Mouse (Mus musculus) small intestine, adult 2 months (tissue): ENCODE measurements around the gene Myadm. TPM values are rescaled to one million over a fixed set of nuclear protein-coding genes. Genes with fewer than 3 reads are reported as not detected.
A peak's percentile ranks its signal among the peaks of the same experiment; 100 is the strongest.

Experiments
- H3K27ac ChIP-seq: fragments of 200-500 bp; 2 replicates; pipeline ENCODE4 v1.5.1; 2012; ENCODE audit warnings: low read depth, low read length, control low read depth, inconsistent platforms; ENCODE audit not compliant: insufficient read depth
- H3K27me3 ChIP-seq: fragments of 200-500 bp; 2 replicates; pipeline ENCODE4 v1.6.1; 2012; ENCODE audit warnings: mild to moderate bottlenecking, moderate library complexity, low read length, inconsistent platforms; ENCODE audit not compliant: control insufficient read depth, insufficient read depth
- H3K36me3 ChIP-seq: fragments of 200-500 bp; 2 replicates; pipeline ENCODE4 v1.6.1; 2012; ENCODE audit warnings: mild to moderate bottlenecking, low read length, control low read depth, inconsistent platforms; ENCODE audit not compliant: control insufficient read depth, insufficient read depth
- H3K4me1 ChIP-seq: fragments of 200-500 bp; 2 replicates; pipeline ENCODE4 v1.6.1; 2012; ENCODE audit warnings: low read length, inconsistent platforms, mixed read lengths; ENCODE audit not compliant: control insufficient read depth, insufficient read depth, insufficient read length
- H3K4me3 ChIP-seq: fragments of 200-500 bp; 2 replicates; pipeline ENCODE4 v1.5.1; 2012; ENCODE audit warnings: low read depth, mild to moderate bottlenecking, control low read depth, inconsistent platforms, low read length, moderate library complexity
- CTCF ChIP-seq: fragments of 200-500 bp; IDR thresholded peaks from 2 replicates; pipeline ENCODE4 v1.5.1; 2012; ENCODE audit warnings: low read depth, mild to moderate bottlenecking, control low read depth, inconsistent platforms, low read length, moderate library complexity, mixed read lengths; ENCODE audit not compliant: insufficient replicate concordance, insufficient read length; ENCODE audit errors: extremely low read depth
- POLR2A ChIP-seq: fragments of 200-500 bp; IDR thresholded peaks from 2 replicates; pipeline ENCODE4 v1.6.1; 2012; ENCODE audit warnings: low read depth, mild to moderate bottlenecking, control low read depth, inconsistent platforms, low read length, moderate library complexity
- WGBS: fragments of 180-500 bp; shearing (Covaris S2); methylation state at CpG from one replicate; pipeline ENCODE4 v1.1.7; 2018; 5-methylcytosine and 5-hydroxymethylcytosine counted together
- polyA plus RNA-seq: library from polyadenylated mRNA; depleted of rRNA; stranded (reverse); fragments of >200 nt; gene quantifications from 2 replicates; pipeline ENCODE4 v1.2.3, GENCODE M21; 2012

Gene Myadm
- polyA plus RNA-seq, 1 experiment: 132 TPM

DNA sequence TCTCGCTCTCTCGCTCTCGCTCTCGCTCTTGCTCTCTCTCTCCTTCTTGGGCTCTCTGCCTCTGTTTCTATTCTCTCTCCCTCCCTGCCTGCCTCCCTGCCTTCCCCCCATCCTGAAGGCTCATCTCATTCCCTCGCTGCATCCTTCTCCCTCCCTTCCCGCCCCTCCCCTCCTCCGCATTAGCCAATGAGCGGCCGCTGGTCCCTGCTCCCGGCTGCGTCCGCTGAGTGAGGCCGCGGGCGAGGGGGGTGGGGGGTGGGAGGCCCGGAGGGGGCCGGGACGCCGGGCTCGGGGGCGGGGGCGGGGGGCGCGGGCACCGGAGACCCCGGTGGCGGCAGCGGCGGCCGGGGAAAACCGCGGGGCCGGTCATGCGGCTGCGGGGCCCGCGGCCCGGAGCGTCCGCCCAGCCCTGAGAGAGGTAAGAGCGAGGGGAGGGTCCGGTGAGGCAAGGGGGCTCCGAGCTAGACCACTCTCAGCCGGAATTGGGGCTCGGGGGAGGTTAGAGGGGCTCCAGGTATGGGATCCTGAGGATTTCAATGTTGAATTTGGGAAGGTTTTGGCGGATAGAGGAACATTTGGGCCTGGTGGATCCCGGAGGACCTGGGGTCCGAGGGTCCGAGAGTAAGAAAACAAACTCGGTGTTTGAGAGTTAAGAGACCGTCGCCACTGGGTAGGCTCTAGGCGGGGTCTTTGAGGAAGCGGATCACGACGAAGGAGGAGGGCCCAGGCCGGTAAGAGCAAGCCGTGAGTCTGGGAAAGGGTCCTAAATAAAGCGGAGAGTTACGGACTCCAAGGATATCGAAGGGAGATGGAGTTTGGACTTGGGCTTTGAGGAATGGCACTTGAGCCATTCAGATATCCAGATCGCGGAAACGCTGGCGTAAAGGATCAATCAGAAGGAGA is 44.0 kb downstream of the Myadm start, which contains the start of gene Cacng7:
TSS of gene Cacng7 (plus strand) at position 337 of the 903 bp plus-strand sequence.
- 6% methylated on average over 60 of the region's 65 CpGs for WGBS
- no peaks in the 10 kb centered on the region for H3K4me1 ChIP-seq
- H3K27ac ChIP-seq: no peak within 1 kb of the TSS
- H3K27me3 ChIP-seq: peaks cover 28% of the 10 kb centered on the region
- peak within 1 kb of the TSS; percentile 54 for H3K4me3 ChIP-seq
- TF ChIP-seq POLR2A (no peak), CTCF (no peak)
- no peaks in the 10 kb centered on the region for H3K36me3 ChIP-seq

- WGBS: 21% methylated on average over 5 of the region's 5 CpGs
- Histone ChIP-seq H3K4me3 (peak overlapping the region; percentile 54; the same call in 1 of the 2 replicates), H3K4me1 (no peaks in the 10 kb centered on the region), H3K27me3 (peaks cover 28% of the 10 kb centered on the region), H3K27ac (no peak overlapping the region), H3K36me3 (no peaks in the 10 kb centered on the region)
- no peak for TF ChIP-seq POLR2A
- TF ChIP-seq CTCF: no peak
Observed at GRCm38 (mm10) chr7:3333542-3333941, 44.7 kb downstream of the Myadm start.

- TF ChIP-seq POLR2A (no peak), CTCF (no peak)
- Histone ChIP-seq H3K27ac (no peak overlapping the region), H3K4me1 (no peaks in the 10 kb centered on the region), H3K4me3 (no peak overlapping the region), H3K27me3 (peaks cover 21% of the 10 kb centered on the region), H3K36me3 (no peaks in the 10 kb centered on the region)
- WGBS: 57% methylated on average over 17 of the region's 17 CpGs
Observed at GRCm38 (mm10) chr7:3336412-3336811, 47.5 kb downstream of the Myadm start.

DNA sequence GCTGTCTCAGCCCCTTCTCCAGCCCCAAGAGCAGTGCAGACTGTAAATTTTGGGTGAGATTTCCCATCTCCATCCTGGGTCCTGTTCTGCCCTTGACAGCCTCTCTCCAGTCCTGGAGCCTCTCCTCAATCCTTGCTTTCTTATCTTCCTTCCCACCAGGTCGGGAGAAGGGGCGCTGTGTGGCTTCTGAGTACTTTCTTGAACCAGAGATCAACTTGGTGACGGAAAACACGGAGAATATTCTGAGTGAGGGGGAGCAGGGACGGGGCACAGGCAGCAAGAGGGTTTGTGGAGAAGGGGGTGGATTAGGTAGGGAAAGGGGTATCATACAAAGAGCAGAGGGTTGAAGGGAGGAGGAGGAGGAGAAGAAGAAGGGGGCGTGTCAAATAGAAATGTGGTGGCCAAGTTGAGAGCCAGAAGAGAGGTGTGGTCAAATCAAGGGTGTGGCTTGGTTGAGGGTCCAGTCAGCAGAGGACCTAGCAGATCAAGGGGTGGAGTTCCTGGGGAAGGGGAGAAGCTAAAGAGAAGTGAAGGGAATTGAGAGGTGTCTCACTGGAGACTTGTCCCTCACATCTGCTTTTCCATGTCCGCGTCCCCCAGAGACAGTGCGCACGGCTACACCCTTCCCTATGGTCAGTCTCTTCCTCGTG is 49.5 kb downstream of the Myadm start:
- Histone ChIP-seq H3K4me3 (no peak overlapping the region), H3K27me3 (peaks cover 7% of the 10 kb centered on the region), H3K27ac (no peak overlapping the region), H3K4me1 (no peaks in the 10 kb centered on the region), H3K36me3 (no peaks in the 10 kb centered on the region)
- TF ChIP-seq CTCF (no peak), POLR2A (no peak)
- WGBS: 60% methylated on average over 11 of the region's 11 CpGs

- Histone ChIP-seq H3K36me3 (no peaks in the 10 kb centered on the region), H3K27ac (no peak overlapping the region), H3K27me3 (0 out of 2 replicates have a peak, but pooled peaks cover 2% of the 10 kb centered on the region), H3K4me3 (no peak overlapping the region), H3K4me1 (no peaks in the 10 kb centered on the region)
- 75% methylated on average over 11 of the region's 11 CpGs for WGBS
- TF ChIP-seq CTCF (no peak), POLR2A (no peak)
Observed at GRCm38 (mm10) chr7:3339010-3339409, 50.1 kb downstream of the Myadm start.

GRCm38 (mm10) chr7:3343861-3344260 is 55.0 kb downstream of the Myadm start:
- Histone ChIP-seq H3K27ac (no peak overlapping the region), H3K4me1 (no peaks in the 10 kb centered on the region), H3K36me3 (no peaks in the 10 kb centered on the region), H3K4me3 (no peak overlapping the region), H3K27me3 (0 out of 2 replicates have a peak, but pooled peaks cover 2% of the 10 kb centered on the region)
- 90% methylated on average over 3 of the region's 3 CpGs for WGBS
- no peak for TF ChIP-seq POLR2A
- TF ChIP-seq CTCF: no peak

DNA sequence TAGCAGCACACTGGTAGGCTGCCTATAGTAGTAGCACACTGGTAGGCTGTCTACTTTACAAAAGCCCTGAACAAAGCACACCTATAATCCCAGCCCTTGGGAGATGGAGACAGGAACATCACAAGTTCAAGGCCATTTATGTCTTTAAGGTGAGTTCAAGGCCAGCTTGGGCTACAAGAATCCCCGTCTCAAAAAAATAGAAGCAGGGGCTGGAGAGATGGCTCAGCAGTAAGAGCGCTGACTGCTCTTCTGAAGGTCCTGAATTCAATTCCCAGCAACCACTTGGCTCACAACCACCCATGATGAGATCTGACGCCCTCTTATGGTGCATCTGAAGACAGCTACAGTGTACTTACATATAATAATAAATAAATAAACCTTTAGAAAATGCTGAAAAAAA is 56.4 kb downstream of the Myadm start:
- 82% methylated on average over 3 of the region's 3 CpGs for WGBS

More for the DNA sequence above, 56.4 kb downstream of the Myadm start:
- no peak overlapping the region for H3K4me3 ChIP-seq
- no peaks in the 10 kb centered on the region for H3K36me3 ChIP-seq
- H3K4me1 ChIP-seq: no peaks in the 10 kb centered on the region
- no peak overlapping the region for H3K27ac ChIP-seq
- TF ChIP-seq CTCF (no peak), POLR2A (no peak)
- H3K27me3 ChIP-seq: no peaks in the 10 kb centered on the region
